Mouse (Mus musculus) adrenal gland, postnatal 4 days (tissue): Measurements from ENCODE around the gene Runx2. TPM values are rescaled to one million over a fixed set of nuclear protein-coding genes. Genes with fewer than 3 reads are reported as not detected.

ENCODE experiments used
- DNase-seq, 2 experiments: peaks; one replicate each; pipeline ENCODE4 v3.0.0; 2021 to 2022; ENCODE audit warnings: low spot score in 2 of 2, mixed read lengths in 2 of 2
- total RNA-seq, 2 experiments: library from RNA; stranded (reverse); gene quantifications; 2 replicates each; pipeline ENCODE4 v1.2.3; 2021

Runx2 gene
- total RNA-seq, 2 experiments from 2014 or later: 7.3 to 8.8 TPM

DNA sequence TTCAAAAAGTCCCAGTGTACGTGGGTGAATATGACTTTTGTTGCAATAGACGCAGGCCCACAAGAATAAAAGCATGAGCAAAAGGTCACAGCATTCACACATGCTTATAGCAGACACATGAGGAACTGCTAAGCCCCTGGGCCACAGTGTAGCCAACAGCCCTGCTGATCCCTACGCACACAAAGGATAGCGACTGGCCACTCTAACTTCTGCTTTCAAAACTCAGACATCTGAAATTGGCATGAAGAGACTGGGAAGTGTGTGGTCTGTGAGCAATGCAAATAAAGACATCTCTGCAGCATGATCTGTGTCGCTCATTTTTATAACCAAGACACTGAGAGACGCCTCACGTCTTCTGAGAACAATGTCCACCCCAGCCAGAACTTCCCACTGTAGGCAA is 150.7 kb downstream of the Runx2 start:
- DNase-seq: no peak

DNA sequence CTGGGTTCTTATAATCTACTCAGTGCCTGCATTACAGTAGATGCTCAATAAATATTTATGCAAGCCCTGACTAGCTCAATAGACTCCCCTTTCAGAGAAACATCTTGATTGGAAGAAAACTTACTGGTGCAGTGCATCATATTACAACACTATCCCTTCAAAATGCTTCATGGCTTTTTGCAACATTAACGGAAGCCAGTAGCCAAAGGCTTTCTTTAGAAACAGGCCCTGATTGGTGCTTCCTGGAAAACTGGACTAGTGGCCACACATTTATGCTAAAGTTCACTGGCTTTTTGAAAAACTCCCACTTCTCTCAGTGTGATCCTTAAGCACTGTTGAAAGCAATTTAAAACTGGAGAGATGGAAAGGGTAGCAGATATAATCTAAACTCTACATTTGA is 151.4 kb downstream of the Runx2 start:
- DNase-seq: no peak

DNA sequence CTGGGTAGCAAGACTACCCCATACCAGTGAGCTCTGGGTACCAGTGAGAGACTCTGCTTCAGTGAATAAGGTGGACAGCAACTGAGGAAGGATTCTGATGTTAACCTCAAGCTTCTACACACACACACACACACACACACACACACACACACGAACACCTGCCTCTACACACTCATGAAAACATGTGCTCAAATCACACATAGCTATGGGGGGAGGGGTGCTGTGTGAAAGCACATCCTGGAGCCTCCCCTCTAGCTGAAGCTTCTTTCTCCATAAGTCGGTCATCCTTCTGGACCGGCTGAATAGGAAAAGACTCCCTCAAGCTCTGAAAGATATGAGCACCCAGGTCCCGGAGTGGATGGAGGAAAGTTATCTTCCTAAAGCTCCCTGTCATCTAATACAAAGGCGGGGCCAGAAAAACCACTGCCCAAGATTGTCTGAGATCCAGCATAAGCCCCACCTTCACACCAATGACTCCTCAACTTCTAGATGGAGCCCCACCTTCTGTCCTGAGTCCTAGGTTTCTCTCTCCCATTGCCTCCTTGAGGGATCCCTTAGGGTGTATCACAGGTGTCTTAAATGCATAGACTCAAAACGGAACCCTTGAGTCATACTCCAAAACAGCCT is 152.4 kb downstream of the Runx2 start:
- no peak for DNase-seq

DNA sequence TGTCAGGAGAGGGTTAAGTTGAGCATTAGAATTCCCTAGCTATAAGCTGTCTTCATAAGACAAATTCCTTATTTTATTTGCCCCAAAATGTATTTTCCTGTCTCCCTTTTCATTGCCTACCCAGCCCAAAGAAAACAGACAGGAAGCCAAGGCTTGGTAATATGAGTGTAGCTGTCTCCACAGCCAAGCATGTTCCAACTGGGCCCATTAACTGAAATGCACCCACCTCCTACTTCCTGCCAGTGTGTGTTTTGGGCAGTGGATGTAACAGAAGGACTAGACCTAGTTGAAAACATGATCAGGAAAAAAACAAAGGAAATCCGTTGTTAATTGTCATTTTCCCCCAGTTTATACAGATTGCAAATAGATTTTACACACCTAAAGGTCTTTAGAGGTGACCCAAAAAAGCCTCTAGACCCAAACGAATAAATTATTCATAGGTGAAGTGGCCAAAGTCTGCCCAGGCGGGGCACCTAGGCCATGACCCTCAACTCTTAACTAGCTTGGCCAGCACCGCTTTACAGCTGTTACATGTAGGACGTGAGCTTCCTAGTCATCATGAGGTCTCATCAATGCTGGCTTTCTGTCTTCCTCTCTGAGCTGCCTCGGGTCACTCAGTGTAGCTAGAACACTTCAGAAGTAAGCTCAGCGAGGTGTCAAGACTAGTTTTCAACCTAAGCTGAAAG is 154.3 kb downstream of the Runx2 start:
- DNase-seq: no peak

DNA sequence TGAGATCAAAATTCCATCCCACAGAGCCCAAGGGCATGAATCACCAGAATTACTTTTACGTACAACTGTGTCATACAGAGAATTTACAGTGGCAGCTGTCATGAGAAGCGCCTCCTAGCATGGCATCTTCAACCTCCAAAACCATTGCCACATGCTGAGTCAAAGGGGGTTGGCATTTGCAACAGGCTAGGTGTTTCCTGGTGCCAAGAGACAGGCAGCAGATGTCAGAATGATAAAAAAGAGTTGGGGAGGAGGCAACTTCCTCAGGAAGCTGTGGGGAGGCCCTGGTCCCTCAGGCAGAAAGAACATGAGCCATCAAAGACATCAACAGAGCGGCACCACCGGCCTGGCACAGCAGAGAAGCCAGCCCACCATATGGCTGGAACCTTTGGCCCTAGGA is 160.1 kb downstream of the Runx2 start:
- no peak for DNase-seq

DNA sequence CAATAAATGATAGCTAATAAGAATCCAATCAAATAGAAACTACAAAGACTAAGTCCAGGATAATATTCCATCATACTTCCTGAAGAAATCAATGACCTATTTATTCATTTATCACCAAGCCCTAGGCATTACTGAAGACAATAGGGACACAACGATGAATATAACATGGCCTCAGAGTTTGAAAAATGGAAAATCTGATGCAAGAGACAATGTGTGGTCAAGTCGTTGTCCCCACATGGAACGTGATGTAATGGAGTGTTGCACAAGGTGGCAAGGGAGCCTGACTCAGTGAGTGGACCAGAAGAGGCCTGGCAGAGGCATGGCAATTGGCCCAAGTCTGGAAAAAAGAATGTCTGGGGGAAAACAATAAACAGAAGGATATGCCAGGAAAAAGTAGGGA is 161.5 kb downstream of the Runx2 start:
- DNase-seq: no peak

DNA sequence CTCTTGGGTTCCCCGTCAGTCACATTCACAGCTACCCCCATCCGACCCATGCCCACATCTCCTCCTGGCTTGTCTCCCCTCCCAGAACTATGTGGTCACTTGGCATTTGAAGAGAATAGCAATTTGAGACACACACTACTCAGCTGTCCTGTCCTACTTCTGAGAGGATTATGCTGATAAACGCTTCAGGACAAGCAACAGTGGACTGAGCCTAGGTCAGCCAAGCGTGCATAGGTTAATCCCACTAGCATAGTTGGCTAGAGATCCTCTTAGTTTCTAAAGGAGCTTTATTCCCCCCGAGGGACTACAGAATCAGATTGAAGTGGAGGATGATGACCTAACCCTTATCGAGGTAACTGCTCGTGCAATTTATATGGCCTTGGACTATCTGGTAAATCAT is 162.5 kb downstream of the Runx2 start:
- no peak for DNase-seq

DNA sequence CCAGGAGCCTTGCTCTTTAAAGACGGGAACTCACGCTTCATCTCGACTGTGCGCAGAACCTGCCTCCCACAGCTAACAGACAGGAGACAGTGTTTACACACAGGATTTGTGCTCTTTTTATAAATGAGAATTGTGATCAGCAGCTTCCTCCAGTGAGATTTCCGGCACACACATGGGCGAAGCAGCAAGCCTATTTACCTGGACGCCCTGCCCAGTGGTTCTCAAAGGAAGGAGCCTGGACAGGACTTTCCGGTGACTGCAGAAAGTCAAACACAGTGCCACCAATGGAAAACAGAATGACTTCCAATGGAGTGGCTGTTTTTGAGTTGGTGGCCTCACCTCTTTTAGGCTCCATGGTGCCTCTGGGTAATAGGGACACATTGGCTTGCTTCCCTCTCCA is 163.0 kb downstream of the Runx2 start:
- no peak for DNase-seq

DNA sequence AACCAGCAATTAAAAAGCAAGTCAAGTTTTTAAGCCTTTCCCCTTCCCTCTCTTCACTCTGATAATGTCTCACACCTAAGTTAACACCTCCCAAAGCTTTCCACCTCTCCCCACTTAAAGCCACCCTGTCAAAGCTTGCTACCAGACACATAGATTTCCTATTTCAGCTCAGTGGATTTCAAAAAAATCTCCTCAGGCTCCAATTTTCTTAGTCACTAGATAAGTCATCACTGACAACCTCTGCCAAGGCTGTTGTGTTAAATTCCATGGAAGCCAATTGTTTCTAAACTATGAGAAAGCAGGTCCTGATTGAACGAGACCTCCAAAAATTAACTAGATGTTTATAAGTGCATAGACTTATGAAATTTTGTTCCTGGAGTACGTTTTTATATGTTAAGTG is 164.2 kb downstream of the Runx2 start:
- no peak for DNase-seq

DNA sequence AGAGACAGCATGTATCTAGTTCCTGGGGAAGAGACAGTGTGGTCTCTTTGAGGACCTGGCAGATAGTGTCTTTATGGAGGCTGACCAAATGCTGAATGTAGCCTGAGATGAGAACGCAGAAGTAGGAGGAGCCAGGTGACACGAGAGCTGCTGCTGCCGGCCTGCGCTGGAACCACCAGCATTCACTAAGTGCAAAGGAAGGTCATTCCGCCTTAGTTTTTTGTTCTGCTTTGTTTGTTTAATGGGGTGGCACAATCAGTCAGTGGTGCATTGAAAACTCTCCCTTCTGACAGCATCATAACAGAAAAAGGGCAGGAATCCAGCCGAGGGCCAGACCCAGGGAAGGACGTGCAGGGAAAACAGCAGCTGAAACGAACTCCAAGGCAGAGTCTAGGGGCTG is 165.5 kb downstream of the Runx2 start:
- no peak for DNase-seq

DNA sequence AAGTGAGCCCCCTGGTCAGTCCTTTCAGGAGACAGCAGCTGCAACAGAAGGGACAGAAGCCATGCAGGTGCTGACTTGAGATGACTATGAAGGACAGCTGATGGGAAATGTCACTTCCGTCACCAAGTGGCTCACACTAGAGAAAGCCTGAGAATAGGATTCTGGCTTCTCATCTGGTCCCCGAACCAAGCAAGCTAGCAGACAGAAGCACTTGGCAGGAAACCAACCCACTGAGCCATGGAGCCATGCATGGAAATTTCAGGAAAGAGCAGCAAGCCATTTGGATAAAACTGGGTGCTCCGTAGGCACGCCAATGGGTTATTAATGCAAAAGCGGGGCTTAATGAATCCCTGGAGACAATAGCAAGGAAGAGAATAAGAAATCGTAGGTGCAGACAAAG is 166.7 kb downstream of the Runx2 start:
- DNase-seq: no peak

DNA sequence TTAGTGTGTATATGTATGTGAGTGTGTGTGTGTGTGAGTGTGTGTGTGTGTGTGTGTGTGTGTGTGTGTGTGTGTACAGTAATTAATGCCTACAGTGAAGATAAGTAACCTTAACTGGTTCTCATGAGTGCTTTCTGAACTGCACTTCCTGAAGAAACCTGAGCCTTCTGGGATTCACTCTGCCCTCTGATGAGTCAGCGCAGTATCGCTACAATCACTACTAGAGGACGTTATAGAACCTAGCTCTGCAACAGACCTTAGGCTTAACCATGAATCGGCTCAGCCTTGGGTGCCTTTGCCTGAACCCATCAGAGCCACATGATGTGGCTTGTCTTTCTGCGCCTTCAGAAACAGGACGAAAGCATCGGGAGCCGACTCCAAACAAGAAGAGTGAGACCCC is 169.5 kb downstream of the Runx2 start:
- no peak for DNase-seq

DNA sequence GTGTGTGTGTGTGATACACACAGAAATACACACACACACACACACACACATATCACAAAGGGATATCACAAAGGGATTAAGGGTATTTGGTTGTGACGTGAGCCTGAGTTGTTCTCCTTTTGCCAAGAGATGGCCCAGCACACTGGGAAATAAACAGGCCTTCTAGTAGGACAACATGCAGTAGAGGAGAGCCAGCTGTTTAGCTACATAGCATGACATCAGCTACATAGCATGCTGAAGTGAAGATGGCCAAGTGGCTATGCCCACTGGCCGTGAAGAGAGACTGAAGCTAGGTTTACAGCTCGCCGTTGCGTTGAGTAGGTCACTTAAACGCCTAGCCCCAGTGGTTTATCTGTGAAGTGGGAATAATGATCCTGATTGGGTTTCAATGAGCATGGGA is 171.3 kb downstream of the Runx2 start:
- DNase-seq: no peak

DNA sequence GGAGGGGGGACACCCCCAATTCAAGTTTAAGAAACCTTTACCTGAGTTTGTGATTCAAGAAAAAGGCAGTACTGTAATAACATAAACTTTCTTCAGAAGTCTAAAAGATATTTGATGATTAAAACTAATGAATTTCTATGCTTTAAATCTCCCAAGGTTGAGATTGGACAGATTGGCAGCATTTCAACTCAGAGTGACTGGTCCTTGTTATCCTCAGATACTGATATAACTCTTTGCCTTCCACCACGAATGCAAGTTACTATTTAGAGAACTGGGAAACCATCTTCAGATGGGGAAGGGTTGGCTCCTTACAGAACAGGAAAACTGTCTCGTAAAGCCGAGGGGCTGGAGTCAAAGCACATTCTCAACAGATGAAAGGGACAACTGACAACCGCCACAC is 172.5 kb downstream of the Runx2 start:
- no peak for DNase-seq

DNA sequence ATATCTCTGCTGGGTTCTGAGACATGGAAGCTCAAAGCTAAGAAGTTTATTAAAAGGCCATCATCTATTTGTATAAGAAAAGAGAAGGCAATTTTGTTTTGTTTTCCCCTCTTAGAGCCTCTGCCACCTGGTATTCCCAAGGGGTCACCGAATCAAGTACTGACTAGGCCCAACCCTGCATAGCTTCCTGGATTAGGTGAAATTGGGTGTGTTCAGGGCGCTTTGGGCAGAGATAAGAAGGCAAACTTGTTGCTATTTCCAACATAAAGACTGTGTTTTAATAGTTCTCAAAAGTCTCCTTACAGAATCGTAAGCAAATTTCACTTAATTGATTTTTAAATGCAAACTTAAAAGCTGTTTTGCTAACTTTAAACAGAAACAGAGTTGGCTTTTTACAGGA is 173.7 kb downstream of the Runx2 start:
- no peak for DNase-seq

DNA sequence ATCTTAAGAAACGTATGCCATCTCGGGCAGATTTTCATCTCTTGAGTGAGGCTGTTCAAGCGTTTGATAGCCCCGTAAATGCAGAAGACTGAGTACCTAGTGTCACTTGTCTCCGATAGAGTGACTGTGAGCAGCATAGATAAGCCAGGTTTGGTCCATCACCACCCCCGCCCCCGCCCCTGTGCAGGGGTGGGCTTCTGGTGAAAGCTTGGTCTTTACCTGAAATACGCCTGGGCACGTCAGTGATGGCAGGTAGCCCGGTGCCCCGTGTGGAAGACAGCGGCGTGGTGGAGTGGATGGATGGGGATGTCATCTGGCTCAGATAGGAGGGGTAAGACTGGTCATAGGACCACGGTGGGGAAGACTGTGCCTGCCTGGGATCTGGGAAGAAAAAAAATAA is 175.2 kb downstream of the Runx2 start:
- DNase-seq: no peak

DNA sequence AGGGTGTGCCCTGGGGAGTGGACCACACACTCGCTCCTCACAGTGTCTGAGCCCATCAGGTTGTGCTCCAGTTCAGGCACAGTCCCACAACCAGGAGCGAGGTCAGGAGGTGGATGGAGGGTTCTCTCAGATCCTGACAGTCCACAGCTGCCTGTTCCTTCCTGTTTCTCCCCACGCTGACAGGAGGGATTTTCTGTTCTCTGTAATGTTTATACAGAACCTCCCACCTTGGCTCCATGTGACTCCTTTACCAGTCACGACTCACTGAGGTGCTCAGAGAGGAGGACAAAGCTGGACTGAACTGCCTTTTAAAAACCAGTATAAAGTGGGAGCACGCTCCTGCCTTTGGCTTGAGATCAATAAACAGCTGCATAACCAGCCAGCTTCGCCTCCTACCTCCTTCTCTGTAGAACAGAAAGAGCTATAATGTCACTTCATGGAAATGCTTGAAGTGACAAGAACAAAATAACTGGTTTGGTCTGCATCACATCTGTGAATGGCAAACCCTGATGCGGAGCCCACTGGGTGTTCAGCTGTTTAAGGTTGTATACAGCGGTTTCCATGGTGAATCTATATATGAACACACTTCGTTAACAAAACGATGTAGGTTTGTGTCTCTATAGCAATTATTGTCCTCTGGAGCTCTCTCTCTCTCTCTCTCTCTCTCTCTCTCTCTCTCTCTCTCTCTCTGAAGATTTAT is 177.3 kb downstream of the Runx2 start:
- no peak for DNase-seq

DNA sequence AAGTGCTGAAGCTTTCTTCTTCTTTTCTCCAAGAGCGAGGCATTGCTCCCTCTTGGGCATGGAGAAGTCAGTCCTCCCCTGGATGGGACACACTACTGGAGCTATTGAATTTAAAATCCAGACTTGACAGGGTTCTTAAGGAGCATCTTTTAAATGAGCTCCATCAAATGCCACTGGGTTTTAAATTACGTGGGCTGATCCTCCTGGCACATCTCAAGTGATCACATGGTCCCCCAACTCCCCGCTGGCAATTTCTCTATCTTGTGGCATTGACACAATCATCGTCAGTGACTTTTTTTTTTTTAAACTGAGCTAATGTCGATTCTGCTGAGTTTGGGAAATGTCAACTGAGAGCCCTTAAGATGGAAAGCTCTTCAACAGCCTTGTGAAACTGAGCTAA is 180.1 kb downstream of the Runx2 start:
- DNase-seq: no peak

DNA sequence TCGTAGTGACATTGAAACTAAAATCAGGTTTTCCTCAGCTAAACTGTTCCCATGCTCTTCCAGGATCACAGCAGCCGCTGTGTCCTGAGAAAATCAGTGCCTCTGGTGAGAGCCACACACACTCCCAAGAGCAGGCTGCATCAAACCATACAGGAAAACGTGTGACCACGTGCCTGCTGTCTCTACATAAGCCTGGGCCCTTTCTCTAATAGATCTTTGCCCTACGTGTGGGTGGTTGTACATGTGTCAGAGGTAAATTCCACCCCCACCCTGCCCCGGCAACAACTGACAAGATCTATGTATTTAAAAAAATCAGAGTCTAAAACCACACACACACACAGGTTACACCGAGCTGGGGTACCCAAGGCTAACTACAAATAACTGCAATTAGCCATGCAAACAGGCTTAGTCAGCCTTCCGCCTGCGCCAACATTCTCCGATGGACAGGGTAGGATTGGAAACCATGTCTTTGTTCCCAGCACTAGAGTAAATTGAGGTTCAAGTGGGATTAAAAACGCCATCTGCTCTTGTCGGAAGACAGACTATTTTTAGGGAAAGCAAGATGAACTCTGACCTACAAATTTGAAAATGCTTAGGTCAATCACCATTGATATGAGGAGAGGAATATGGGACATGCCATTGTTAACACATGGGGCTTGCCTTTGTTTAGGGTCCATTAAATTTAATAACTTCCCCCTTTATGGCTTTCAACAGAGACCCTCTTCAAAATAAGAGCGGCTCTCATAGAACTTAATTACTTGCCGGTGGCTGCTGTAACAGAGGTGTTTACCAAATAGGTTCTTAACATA is 180.8 kb downstream of the Runx2 start:
- no peak for DNase-seq

DNA sequence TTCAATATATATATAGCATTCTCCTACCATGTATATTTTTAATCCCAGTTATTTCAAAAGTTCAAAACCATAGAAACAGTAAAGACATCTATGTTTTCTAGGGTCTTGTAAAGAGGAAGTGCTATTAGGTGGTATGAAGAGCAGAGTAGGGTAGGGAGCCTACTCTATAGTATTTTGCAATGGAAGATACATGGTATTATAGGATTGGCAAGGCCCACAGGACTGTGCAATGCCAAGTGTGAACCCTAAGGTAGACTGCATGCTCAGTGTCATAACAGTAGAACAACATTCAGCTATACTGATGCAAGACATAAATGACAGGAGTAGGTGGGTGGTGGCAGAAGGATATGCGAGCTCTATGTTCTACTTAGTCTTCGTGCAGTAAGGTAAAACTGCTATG is 181.7 kb downstream of the Runx2 start:
- no peak for DNase-seq

DNA sequence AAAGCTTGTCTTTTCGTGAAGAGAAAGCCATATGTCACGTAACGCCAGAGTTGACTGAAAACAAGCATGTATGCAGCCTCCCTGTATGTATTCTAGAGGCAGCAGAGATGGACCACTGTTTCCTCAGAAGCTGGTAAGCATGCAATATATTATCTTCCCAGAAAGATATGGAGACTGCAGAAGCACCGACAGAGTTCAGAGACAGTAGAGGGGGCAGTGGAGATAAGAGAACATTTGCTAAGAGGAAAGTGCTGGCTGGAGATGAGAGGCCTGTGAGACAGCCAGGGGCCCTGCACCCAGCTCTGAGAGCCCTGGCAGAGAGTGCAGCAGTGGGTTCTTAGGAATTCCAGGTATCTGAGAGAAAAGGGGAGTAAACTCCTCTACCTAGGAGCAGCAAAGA is 182.3 kb downstream of the Runx2 start:
- no peak for DNase-seq

DNA sequence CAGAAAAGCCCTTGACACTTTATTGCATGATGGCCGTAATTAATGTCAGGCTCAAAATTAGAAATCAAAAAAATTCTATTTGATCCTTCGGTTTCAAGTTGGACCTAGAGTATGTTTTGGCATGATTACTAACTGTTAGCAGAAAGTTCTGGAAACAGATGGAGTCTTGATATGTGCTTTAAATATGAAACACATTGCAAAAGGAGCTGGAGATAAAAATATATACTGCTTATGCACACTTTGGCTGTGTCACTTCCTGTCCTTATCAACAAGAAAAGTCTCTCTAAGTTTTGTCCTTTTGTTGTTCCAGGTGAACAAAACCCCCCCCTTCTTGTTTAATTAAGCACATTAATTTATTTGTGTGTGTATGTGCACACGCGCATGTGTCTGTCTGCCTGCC is 183.0 kb downstream of the Runx2 start:
- DNase-seq: no peak
